Mouse (Mus musculus) spleen, adult 2 months (tissue): ENCODE data around the gene Grm3. TPM values are rescaled to one million over a fixed set of nuclear protein-coding genes. Genes with fewer than 3 reads are reported as not detected.

Experiments used
- DNase-seq, 2 experiments: peaks; one replicate each; pipeline versions ENCODE4 v3.0.0 to v3.0.0-alpha.2; 2012 to 2021; ENCODE audit warnings: low spot score in 2 of 2, low read depth in 1 of 2
- H3K27ac ChIP-seq: fragments of 200-500 bp; 2 replicates; pipeline ENCODE4 v1.5.1; 2012; ENCODE audit warnings: low read length, inconsistent platforms; ENCODE audit not compliant: insufficient read depth
- H3K27me3 ChIP-seq: fragments of 200-500 bp; 2 replicates; pipeline ENCODE4 v1.6.1; 2012; ENCODE audit warnings: mild to moderate bottlenecking, moderate library complexity, low read length, inconsistent platforms; ENCODE audit not compliant: control insufficient read depth, insufficient read depth
- H3K36me3 ChIP-seq: fragments of 200-500 bp; 2 replicates; pipeline ENCODE4 v1.6.1; 2012; ENCODE audit warnings: mild to moderate bottlenecking, low read length, inconsistent platforms; ENCODE audit not compliant: control insufficient read depth, insufficient read depth
- H3K4me1 ChIP-seq: fragments of 200-500 bp; 2 replicates; pipeline ENCODE4 v1.6.1; 2011; ENCODE audit warnings: inconsistent platforms; ENCODE audit not compliant: control insufficient read depth, insufficient read depth, insufficient read length
- H3K4me3 ChIP-seq: fragments of 200-500 bp; 2 replicates; pipeline ENCODE4 v1.5.1; 2011; ENCODE audit warnings: mild to moderate bottlenecking, inconsistent platforms; ENCODE audit not compliant: insufficient read depth, insufficient read length; ENCODE audit errors: extremely low read depth
- CTCF ChIP-seq: fragments of 200-500 bp; IDR thresholded peaks from 2 replicates; pipeline ENCODE4 v1.5.1; 2011; ENCODE audit warnings: mild to moderate bottlenecking, inconsistent platforms; ENCODE audit not compliant: insufficient read depth, insufficient read length, insufficient replicate concordance; ENCODE audit errors: extremely low read depth
- POLR2A ChIP-seq: fragments of 200-500 bp; IDR thresholded peaks from 2 replicates; pipeline ENCODE4 v1.6.1; 2011; ENCODE audit warnings: low read depth, low read length, inconsistent platforms
- WGBS: fragments of 180-500 bp; shearing (Covaris S2); methylation state at CpG from one replicate; pipeline ENCODE4 v1.1.7; 2018; 5-methylcytosine and 5-hydroxymethylcytosine counted together
- polyA plus RNA-seq: library from polyadenylated mRNA; depleted of rRNA; stranded (reverse); fragments of >200 nt; gene quantifications from 2 replicates; pipeline ENCODE4 v1.2.3, GENCODE M21; 2012

Gene Grm3
- polyA plus RNA-seq, 1 experiment: not detected

GRCm38 (mm10) chr5:9623095-9623459 lies 101.9 kb downstream of the Grm3 start:
- 32% methylated on average over 4 of the region's 4 CpGs for WGBS
- Histone ChIP-seq H3K36me3 (no peaks in the 10 kb centered on the region), H3K27ac (no peak overlapping the region), H3K27me3 (no peaks in the 10 kb centered on the region), H3K4me1 (no peaks in the 10 kb centered on the region), H3K4me3 (no peak overlapping the region)
- no peak for DNase-seq
- TF ChIP-seq POLR2A: no peak
- TF ChIP-seq CTCF: no peak

GRCm38 (mm10) chr5:9622264-9623094 lies 102.5 kb downstream of the Grm3 start:
- H3K4me1 ChIP-seq: no peaks in the 10 kb centered on the region
- WGBS: 59% methylated on average over 4 of the region's 4 CpGs

GRCm38 (mm10) chr5:9621417-9622067 lies 103.4 kb downstream of the Grm3 start:
- Histone ChIP-seq H3K36me3 (no peaks in the 10 kb centered on the region), H3K4me3 (no peak overlapping the region), H3K4me1 (no peaks in the 10 kb centered on the region), H3K27ac (no peak overlapping the region), H3K27me3 (no peaks in the 10 kb centered on the region)
- WGBS: 93% methylated on average over 3 of the region's 3 CpGs
- DNase-seq: no peak
- TF ChIP-seq CTCF: no peak
- TF ChIP-seq POLR2A: no peak

More at GRCm38 (mm10) chr5:9622264-9623094, 102.5 kb downstream of the Grm3 start:
- no peak for TF ChIP-seq CTCF
- no peak for TF ChIP-seq POLR2A
- DNase-seq: no peak
- no peak overlapping the region for H3K4me3 ChIP-seq
- H3K27ac ChIP-seq: no peak overlapping the region
- no peaks in the 10 kb centered on the region for H3K27me3 ChIP-seq
- H3K36me3 ChIP-seq: no peaks in the 10 kb centered on the region

GRCm38 (mm10) chr5:9579021-9579420 lies 145.9 kb downstream of the Grm3 start:
- no peak for TF ChIP-seq POLR2A
- no peak for TF ChIP-seq CTCF
- Histone ChIP-seq H3K4me3 (no peak overlapping the region), H3K36me3 (no peaks in the 10 kb centered on the region), H3K27ac (no peak overlapping the region), H3K4me1 (no peaks in the 10 kb centered on the region), H3K27me3 (no peaks in the 10 kb centered on the region)
- WGBS: 76% methylated on average over 2 of the region's 2 CpGs
- DNase-seq: no peak

GRCm38 (mm10) chr5:9578571-9578970 lies 146.4 kb downstream of the Grm3 start:
- TF ChIP-seq POLR2A (no peak), CTCF (no peak)
- H3K27me3 ChIP-seq: no peaks in the 10 kb centered on the region
- DNase-seq: no peak
- 82% methylated on average over 2 of the region's 2 CpGs for WGBS
- H3K4me3 ChIP-seq: no peak overlapping the region
- no peak overlapping the region for H3K27ac ChIP-seq
- H3K4me1 ChIP-seq: no peaks in the 10 kb centered on the region
- H3K36me3 ChIP-seq: no peaks in the 10 kb centered on the region

GRCm38 (mm10) chr5:9570946-9571345 lies 154.0 kb downstream of the Grm3 start:
- Histone ChIP-seq H3K27me3 (no peaks in the 10 kb centered on the region), H3K4me1 (no peaks in the 10 kb centered on the region), H3K27ac (no peak overlapping the region), H3K36me3 (no peaks in the 10 kb centered on the region), H3K4me3 (no peak overlapping the region)
- no peak for TF ChIP-seq POLR2A
- no peak for TF ChIP-seq CTCF
- DNase-seq: no peak
- whole genome bisulfite sequencing: 84% methylated on average over 6 of the region's 6 CpGs

- Histone ChIP-seq H3K36me3 (no peaks in the 10 kb centered on the region), H3K27ac (no peak overlapping the region), H3K4me3 (no peak overlapping the region), H3K27me3 (no peaks in the 10 kb centered on the region), H3K4me1 (no peaks in the 10 kb centered on the region)
- WGBS: 54% methylated on average over 3 of the region's 3 CpGs
- DNase-seq: no peak
- TF ChIP-seq POLR2A: no peak
- no peak for TF ChIP-seq CTCF
These were observed 167.3 kb downstream of the Grm3 start for GRCm38 (mm10) chr5:9557706-9558105.
